Comparison of ENCODE assay signal across 7 mouse cellular contexts in the genomic region with DNA sequence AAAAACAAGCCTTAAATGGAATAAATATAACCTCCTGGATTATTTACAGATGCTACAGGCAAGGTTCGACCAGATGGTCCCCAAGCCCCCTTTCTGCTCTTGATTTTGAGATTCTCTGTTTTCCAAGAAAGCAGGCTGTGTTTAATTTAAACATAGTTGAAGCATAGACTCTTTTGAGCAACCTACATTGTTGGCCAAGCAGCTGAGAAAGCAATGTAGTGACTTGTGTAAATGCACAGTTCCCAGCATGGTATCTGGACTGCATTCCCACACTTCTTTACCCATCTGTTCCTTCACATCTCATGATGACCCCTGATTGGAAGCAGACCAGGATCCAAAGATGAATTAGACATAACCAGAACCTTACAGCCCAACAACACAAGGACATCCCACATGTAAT.
"Had no signal": no experiment of that assay in that cellular context is flagged by ENCODE, and none has a peak within 500 bp of the region (broad histone marks: within the 10 kb centered on the region; RNA-seq: fewer than 3 reads in every experiment).

No protein-coding gene starts in this region.

- DNase-seq: kidney, adult 2 months; kidney, postnatal 14 days; liver, embryonic 13.5 days; liver, postnatal 0 days; retina, postnatal 1 day; right cerebral cortex, postnatal 25 days; thymus, postnatal 4 days had no signal
